Mouse (Mus musculus): ENCODE data around the gene Cd163l1.

DNA sequence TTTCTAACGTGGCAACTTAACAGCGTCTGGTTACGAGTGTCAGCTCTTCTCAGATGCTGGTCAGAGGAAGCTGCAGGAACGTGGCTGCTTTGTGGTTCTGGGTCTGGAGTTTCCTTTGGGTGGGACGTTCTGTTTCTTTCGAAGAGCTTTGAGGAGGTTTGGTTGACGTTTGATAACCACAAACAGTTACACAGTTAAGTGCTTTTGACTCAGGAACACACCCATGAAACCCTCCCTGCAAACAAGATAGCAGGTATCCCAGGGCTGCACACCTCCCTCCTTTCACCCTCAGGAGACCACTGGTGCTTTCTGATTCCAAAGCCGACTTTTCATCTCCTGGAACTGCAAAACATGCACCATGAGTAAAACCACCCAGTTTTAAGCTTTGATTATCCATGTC, 9.9 kb upstream of the Cd163l1 start:
- TF ChIP-seq POLR2A (IDR thresholded peaks at IDR 0.05; ENCODE audit: low read depth, low read length) (no peak), CTCF (IDR thresholded peaks at IDR 0.05; ENCODE audit: borderline replicate concordance, insufficient read depth, low read length) (no peak)

Measured in embryonic fibroblast, embryonic 13.5 days (primary cell).